Mouse (Mus musculus): Measurements from ENCODE around the gene Slc1a2. TPM values are rescaled to one million over a fixed set of nuclear protein-coding genes. Genes with fewer than 3 reads are reported as not detected.

The Slc1a2 gene
- polyA plus RNA-seq (2016; fragmentation: Nextera tagmentation; extraction: Ambion mirVana): 12.1 and 13.1 TPM in 2 replicates

DNA sequence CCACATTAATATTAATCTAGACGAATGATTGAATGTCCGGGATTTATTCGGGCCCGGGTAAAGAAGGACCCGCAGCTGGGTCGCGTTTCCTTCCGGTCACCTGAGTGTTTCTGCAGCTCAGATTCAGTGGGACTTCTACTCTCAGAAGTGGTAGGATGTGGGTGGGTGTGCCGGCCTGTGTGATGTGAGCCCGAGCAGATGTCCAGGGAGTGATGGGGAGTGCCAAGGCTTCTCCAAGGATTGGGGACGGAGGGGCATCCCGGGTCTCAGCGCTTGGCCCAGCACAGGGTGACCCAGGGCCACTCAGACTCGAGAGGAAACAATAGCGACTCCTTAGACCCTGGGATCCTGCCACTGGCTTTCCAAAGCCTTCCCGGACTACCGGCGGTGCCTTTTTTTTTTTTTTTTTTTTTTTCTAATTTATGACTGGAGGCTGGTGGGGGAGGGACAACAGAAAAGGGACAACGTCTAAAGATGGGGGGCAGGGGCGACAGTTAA lies at the start of gene Slc1a2:
Gene Slc1a2 (plus strand): TSS at position 497 of the 498 bp plus-strand sequence.
- Histone ChIP-seq H3K36me3 (replicated peaks) (no peaks in the 10 kb centered on the region), H3K9me3 (no peaks in the 10 kb centered on the region), H3K4me3 (replicated peaks) (peak within 1 kb of the TSS; percentile 74), H3K27me3 (peaks cover 9% of the 10 kb centered on the region), H3K4me2 (peak within 1 kb of the TSS; percentile 90), H3K27ac (peak within 1 kb of the TSS; percentile 93), H3K9ac (peak within 1 kb of the TSS; percentile 81), H3K4me1 (peaks cover 60% of the 10 kb centered on the region)
- WGBS: 2% methylated on average over 20 of the region's 20 CpGs
- ATAC-seq (ENCODE audit: low FRiP score): peak; percentile 58

DNA sequence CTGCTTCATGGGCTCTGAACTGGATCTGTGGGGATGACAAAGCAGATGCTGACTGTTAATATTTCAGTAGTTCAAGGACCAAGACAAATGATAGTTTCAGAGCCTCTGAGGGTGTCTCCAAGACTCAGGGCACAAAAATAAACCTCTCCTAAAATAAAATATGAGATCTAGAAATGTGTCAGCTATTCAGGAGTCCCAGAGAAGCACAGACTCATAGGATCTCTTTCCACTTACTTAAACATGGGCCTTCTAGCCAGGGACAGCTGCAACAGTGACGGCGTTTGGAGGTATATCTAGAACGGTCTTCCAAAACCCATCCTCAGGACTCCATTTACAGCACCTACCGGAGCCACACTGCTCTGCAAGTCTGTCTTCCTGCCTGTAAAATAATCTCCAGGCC lies 48.0 kb upstream of the Slc1a2 start:
- Histone ChIP-seq H3K27ac (no peak overlapping the region), H3K9me3 (no peaks in the 10 kb centered on the region), H3K4me1 (no peaks in the 10 kb centered on the region), H3K4me3 (replicated peaks) (no peak overlapping the region), H3K36me3 (replicated peaks) (no peaks in the 10 kb centered on the region), H3K9ac (no peak overlapping the region), H3K27me3 (no peaks in the 10 kb centered on the region), H3K4me2 (no peak overlapping the region)
- no peak for ATAC-seq (ENCODE audit: low FRiP score)
- 92% methylated on average over 4 of the region's 4 CpGs for WGBS

DNA sequence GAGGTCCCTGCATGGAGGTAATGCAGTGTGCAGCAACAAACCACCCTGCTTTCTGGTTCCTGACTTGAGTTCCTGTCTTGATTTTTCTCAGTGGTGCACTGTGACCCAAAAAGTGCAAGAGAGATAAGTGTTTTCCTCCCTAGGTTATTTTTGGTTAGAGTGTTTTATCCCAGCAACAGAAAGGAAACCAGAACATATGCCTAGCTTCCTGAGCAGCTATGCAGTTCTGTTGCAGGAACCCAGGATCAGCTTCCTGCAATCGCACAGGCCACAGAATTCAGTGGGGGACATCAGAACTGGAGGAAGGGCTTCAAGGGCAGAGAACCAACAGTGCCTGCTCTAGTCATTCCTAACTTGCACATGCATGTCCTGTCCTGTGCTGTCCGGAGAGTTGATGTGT lies 41.8 kb upstream of the Slc1a2 start:
- no peaks in the 10 kb centered on the region for H3K9me3 ChIP-seq
- H3K27me3 ChIP-seq: no peaks in the 10 kb centered on the region
- 83% methylated on average over 2 of the region's 2 CpGs for WGBS
- no peaks in the 10 kb centered on the region for H3K36me3 ChIP-seq (replicated peaks)
- no peak overlapping the region for H3K27ac ChIP-seq
- no peak for ATAC-seq (ENCODE audit: low FRiP score)
- no peak overlapping the region for H3K4me2 ChIP-seq
- H3K4me1 ChIP-seq: peaks cover 3% of the 10 kb centered on the region; the same call in 1 of the 2 replicates
- H3K4me3 ChIP-seq (replicated peaks): no peak overlapping the region
- no peak overlapping the region for H3K9ac ChIP-seq

DNA sequence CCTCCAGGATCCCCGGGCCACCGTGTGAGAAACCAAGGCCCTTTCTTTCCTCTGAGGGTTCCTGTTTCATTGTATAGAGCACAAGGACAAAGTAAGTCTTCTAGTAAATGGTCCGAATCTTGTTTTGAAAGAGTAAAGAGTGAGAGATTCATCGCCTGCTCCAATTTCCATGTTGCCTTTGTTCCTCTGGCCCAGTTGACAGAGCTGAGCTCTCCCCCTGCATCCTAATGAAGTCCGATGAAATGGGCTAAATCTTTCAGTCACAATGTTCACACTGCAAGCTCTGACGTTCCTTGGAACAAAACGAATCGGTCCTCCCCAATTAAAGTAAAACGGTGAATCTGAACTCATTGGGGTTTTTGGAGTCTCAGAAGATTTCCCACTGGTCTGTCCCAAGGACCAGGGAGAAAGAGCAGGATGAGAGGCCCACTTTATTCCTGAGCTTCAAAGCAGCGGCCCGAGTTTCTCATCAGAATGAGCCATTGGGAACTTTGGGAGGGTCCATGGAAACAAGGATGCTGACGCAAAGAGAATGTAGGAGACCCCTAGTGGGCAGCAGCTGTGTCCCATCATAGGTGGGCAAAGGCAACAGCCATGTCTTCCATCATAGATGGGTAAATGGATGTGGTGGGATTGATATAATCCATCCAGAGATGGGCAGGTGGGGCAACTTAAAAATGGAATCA lies 37.6 kb upstream of the Slc1a2 start:
- no peak; the same call in 1 of the 2 replicates for ATAC-seq (ENCODE audit: low FRiP score)

DNA sequence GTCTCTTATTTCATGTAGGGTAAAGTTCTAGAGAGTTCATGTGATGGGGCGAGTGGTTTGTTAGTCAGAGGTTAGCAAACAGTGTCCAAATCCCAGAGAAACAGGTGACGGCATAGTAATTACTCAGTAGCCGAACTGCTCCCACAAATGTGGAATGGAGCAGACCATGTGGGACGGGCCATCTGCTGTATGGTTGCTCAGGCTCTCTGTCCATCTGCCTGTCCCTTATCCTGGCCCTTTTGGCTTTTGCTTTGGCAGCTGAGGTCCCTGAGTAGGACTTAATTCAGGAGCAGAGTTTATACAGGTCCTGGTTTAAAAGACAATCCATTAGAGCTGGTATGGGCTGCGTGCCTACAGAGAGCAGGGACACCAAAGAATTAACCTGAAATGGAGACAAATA lies 36.3 kb upstream of the Slc1a2 start:
- H3K9me3 ChIP-seq: no peaks in the 10 kb centered on the region
- no peak overlapping the region for H3K4me3 ChIP-seq (replicated peaks)
- H3K9ac ChIP-seq: no peak overlapping the region
- H3K36me3 ChIP-seq (replicated peaks): no peaks in the 10 kb centered on the region
- WGBS: 90% methylated on average over 5 of the region's 5 CpGs
- H3K4me2 ChIP-seq: no peak overlapping the region
- H3K27me3 ChIP-seq: no peaks in the 10 kb centered on the region
- ATAC-seq (ENCODE audit: low FRiP score): no peak
- no peak overlapping the region for H3K27ac ChIP-seq
- peaks cover 3% of the 10 kb centered on the region; the same call in 1 of the 2 replicates for H3K4me1 ChIP-seq

More for the DNA sequence above, 37.6 kb upstream of the Slc1a2 start:
- H3K4me2 ChIP-seq: no peak overlapping the region
- no peaks in the 10 kb centered on the region for H3K27me3 ChIP-seq
- WGBS: 46% methylated on average over 12 of the region's 12 CpGs
- peaks cover 3% of the 10 kb centered on the region; the same call in 1 of the 2 replicates for H3K4me1 ChIP-seq
- H3K4me3 ChIP-seq (replicated peaks): no peak overlapping the region
- H3K9ac ChIP-seq: no peak overlapping the region
- H3K36me3 ChIP-seq (replicated peaks): no peaks in the 10 kb centered on the region
- no peak overlapping the region for H3K27ac ChIP-seq
- no peaks in the 10 kb centered on the region for H3K9me3 ChIP-seq

DNA sequence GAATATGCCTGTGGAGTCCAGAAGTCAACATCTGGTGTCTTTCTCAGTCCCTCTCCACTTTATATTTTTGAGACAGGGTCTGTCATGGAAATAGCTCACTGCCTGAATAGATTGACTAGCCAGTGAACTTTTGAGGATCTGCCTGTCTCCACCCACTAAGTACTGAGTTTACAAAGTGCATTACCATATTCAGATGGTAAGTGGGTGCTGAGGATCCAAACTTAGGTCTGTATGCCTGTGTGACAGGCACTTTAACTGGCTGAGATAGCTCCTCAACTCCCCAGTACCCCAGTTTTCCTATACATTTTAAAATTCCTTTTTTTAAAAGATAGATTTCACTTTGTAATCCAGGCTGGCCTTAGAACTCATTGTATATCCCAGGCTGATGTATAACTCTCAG lies 35.5 kb upstream of the Slc1a2 start:
- Histone ChIP-seq H3K36me3 (replicated peaks) (no peaks in the 10 kb centered on the region), H3K4me3 (replicated peaks) (no peak overlapping the region), H3K27ac (no peak overlapping the region), H3K4me1 (peaks cover under 1% of the 10 kb centered on the region; the same call in 1 of the 2 replicates), H3K27me3 (no peaks in the 10 kb centered on the region), H3K4me2 (no peak overlapping the region), H3K9me3 (no peaks in the 10 kb centered on the region), H3K9ac (no peak overlapping the region)
- no peak for ATAC-seq (ENCODE audit: low FRiP score)

DNA sequence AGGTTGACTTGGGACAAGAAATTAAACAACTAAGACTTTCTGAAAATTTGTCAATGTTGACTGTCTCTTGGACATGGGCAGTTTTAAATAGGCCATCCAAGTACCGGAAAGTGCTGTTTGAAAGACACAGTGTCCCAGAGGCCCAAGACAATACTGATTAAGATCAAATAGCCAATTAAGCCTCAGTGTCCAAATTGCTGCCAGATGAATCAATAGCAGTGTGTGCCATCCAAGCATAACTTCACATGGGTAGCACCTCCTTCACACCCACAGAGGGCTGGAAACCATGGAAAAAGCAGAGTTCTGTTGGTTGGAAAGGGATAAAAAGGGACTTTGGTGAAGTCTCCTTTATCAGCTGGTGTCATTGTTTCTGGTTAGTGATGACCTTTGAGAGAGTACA lies 33.9 kb upstream of the Slc1a2 start:
- no peak overlapping the region for H3K4me2 ChIP-seq
- 74% methylated on average over 1 of the region's 1 CpGs for WGBS
- ATAC-seq (ENCODE audit: low FRiP score): no peak
- no peaks in the 10 kb centered on the region for H3K9me3 ChIP-seq
- H3K4me3 ChIP-seq (replicated peaks): no peak overlapping the region
- H3K27me3 ChIP-seq: no peaks in the 10 kb centered on the region
- H3K36me3 ChIP-seq (replicated peaks): no peaks in the 10 kb centered on the region
- no peak overlapping the region for H3K9ac ChIP-seq
- H3K27ac ChIP-seq: no peak overlapping the region
- H3K4me1 ChIP-seq: no peaks in the 10 kb centered on the region

DNA sequence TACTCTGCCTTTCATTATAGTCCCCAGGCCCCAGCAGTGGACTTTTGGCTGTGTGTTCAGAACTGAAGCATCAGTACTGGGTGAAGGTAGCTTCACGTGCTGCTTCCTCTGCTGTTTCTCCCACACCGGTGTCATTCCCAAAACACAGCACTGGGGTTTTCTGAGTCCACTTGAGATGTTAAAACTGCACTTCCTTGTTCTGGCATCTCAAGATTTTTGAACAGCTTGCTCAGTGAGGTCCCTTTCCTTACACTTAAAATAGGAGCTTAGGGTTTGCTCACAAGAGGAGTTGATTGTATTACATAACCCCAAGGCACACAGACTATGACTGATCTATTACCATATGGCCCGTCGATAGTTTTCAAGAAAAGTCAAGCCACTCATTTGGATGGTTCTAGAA lies 26.1 kb upstream of the Slc1a2 start:
- Histone ChIP-seq H3K4me1 (no peaks in the 10 kb centered on the region), H3K27ac (no peak overlapping the region), H3K4me3 (replicated peaks) (no peak overlapping the region), H3K4me2 (no peak overlapping the region), H3K36me3 (replicated peaks) (no peaks in the 10 kb centered on the region), H3K9me3 (no peaks in the 10 kb centered on the region), H3K27me3 (no peaks in the 10 kb centered on the region), H3K9ac (no peak overlapping the region)
- 90% methylated on average over 4 of the region's 4 CpGs for WGBS
- no peak for ATAC-seq (ENCODE audit: low FRiP score)

DNA sequence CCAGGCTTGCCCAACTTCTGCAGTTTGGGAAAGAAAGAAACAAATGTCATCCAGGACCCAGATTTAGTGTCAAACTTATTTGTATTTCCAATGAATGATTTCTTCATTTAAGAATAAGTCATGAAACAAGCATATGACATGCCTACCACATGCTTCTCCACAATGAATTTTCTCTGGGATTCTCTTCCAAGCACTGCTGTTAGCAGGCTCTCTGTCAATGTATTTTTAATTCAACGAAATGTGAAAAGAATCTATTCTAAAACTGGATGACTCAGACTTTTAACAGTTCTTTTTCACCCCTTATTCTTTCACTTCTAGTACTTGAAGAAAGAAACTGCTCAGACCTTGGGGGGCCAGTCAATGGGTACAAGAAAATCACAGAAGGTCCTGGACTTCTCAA lies 24.4 kb upstream of the Slc1a2 start:
- Histone ChIP-seq H3K27me3 (no peaks in the 10 kb centered on the region), H3K27ac (no peak overlapping the region), H3K36me3 (replicated peaks) (no peaks in the 10 kb centered on the region), H3K9ac (no peak overlapping the region), H3K9me3 (no peaks in the 10 kb centered on the region), H3K4me3 (replicated peaks) (no peak overlapping the region), H3K4me1 (no peaks in the 10 kb centered on the region), H3K4me2 (no peak overlapping the region)
- ATAC-seq (ENCODE audit: low FRiP score): no peak
- 89% methylated on average over 1 of the region's 1 CpGs for WGBS

DNA sequence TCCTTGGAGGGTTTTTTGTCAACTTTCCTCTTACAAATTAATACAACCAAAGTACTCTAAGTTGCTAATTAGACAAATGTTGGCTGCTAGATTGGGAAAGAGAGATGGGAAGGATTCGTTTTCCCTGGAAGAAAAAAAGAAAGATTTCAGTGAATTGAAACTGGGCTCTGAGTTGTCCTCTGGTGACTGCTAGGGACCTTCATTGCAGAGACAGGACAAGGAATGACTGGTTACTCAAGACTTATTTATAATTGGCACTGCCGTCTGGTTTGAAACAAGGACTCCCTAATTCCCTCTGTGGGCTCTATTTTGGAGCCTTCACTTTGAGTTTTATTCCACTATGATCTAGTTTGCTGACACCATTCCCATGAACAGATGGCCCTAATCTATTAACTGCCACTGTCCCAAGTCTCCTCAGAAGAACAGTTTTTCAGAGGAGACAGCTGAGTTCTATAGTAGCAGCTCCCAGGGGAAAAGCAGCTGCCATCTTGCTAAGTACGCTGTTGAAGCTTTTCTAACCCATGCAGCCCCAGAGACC lies 22.9 kb upstream of the Slc1a2 start:
- no peak overlapping the region for H3K4me2 ChIP-seq
- no peak overlapping the region for H3K27ac ChIP-seq
- 72% methylated on average over 3 of the region's 3 CpGs for WGBS
- no peaks in the 10 kb centered on the region for H3K36me3 ChIP-seq (replicated peaks)
- no peak overlapping the region for H3K9ac ChIP-seq
- no peak for ATAC-seq (ENCODE audit: low FRiP score)
- H3K4me3 ChIP-seq (replicated peaks): no peak overlapping the region
- no peaks in the 10 kb centered on the region for H3K9me3 ChIP-seq
- H3K4me1 ChIP-seq: no peaks in the 10 kb centered on the region
- no peaks in the 10 kb centered on the region for H3K27me3 ChIP-seq

DNA sequence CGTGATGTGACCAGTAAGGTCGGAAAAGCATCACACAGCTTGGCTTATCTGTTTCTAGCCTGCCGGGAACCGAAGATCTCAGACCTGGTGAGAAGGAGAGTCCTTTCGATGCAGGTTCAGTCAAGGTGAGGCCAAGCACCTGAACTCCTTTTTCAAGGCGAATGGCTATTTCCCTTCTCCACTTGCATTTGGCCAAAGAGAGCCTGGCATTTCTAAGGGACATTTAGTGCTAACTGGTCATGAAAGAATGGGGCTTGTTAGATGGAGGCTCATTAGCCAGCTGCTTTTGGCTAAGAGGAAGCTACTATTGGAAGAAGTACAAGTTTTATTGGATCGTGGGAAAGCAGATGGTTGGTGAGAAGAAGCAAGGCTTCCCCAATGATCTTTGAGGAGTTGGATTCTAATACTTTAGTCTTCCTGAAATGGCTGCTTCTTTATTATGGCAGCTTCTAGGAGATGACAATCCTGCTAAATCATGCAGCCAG lies 22.3 kb upstream of the Slc1a2 start:
- ATAC-seq (ENCODE audit: low FRiP score): no peak
- 90% methylated on average over 7 of the region's 7 CpGs for WGBS
- no peak overlapping the region for H3K27ac ChIP-seq
- no peak overlapping the region for H3K9ac ChIP-seq
- no peaks in the 10 kb centered on the region for H3K4me1 ChIP-seq
- H3K27me3 ChIP-seq: no peaks in the 10 kb centered on the region
- no peaks in the 10 kb centered on the region for H3K9me3 ChIP-seq
- no peak overlapping the region for H3K4me2 ChIP-seq
- H3K36me3 ChIP-seq (replicated peaks): no peaks in the 10 kb centered on the region
- no peak overlapping the region for H3K4me3 ChIP-seq (replicated peaks)

DNA sequence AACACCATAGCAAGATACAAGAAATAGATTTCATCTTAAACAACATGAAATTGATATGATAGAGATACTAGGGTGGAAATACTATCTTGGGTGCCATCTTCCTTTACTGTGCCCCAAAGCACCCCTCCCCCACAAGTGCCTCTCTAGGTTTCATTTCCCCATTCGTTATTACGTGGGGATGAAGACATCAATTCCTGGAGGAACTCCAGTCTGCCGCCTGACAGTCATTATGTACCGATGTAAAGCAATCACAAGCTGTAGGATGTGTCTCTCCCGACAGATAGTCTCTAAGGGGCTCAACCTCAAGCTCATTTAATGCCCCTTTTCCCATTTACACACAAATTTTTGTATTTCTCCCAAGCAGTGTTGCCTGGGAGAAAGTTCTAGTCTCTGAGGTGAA lies 20.3 kb upstream of the Slc1a2 start:
- Histone ChIP-seq H3K4me3 (replicated peaks) (no peak overlapping the region), H3K4me2 (no peak overlapping the region), H3K27ac (no peak overlapping the region), H3K27me3 (no peaks in the 10 kb centered on the region), H3K9me3 (no peaks in the 10 kb centered on the region), H3K9ac (no peak overlapping the region), H3K36me3 (replicated peaks) (no peaks in the 10 kb centered on the region), H3K4me1 (no peaks in the 10 kb centered on the region)
- WGBS: 70% methylated on average over 5 of the region's 5 CpGs
- ATAC-seq (ENCODE audit: low FRiP score): no peak

DNA sequence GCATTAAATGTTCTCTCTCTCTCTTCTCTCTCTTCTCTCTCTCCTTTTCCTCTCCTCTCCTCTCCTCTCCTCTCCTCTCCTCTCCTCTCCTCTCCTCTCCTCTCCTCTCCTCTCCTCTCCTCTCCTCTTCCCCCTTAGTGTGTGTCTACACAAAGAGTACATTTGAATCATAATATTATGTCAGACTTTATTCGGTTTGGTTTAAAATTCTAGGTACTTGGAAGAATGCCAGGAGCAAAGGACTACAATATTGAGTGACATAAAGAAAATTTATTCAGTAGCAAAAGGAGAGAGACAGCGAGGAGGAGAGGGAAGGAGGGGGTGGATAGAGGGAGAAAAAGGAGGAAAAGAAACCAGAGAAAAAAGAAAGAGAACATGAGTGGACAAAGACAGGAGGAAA lies 19.8 kb upstream of the Slc1a2 start:
- no peak overlapping the region for H3K9ac ChIP-seq
- no peaks in the 10 kb centered on the region for H3K36me3 ChIP-seq (replicated peaks)
- 43% methylated on average over 2 of the region's 2 CpGs for WGBS
- no peaks in the 10 kb centered on the region for H3K27me3 ChIP-seq
- H3K27ac ChIP-seq: no peak overlapping the region
- H3K4me1 ChIP-seq: no peaks in the 10 kb centered on the region
- no peak for ATAC-seq (ENCODE audit: low FRiP score)
- no peak overlapping the region for H3K4me3 ChIP-seq (replicated peaks)
- no peaks in the 10 kb centered on the region for H3K9me3 ChIP-seq
- no peak overlapping the region for H3K4me2 ChIP-seq
